Mouse (Mus musculus) embryonic facial prominence, embryonic 14.5 days (tissue): ENCODE results near the gene Grb7. TPM values are rescaled to one million over a fixed set of nuclear protein-coding genes. Genes with fewer than 3 reads are reported as not detected.
A peak's percentile ranks its signal among the peaks of the same experiment; 100 is the strongest.

ENCODE experiments used
- ATAC-seq: fragments of 200-750 bp; cut with Nextera tagmentation; 2 replicates; pipeline ENCODE4 v1.8.0; 2017; ENCODE audit warnings: low read depth, moderate number of reproducible peaks, moderate TSS enrichment
- DNase-seq: peaks from one replicate; pipeline ENCODE4 v3.0.0-alpha.2; 2015; ENCODE audit warnings: low spot score
- H3K27ac ChIP-seq: fragments of 300-500 bp; sonication (generic); replicated peaks from 2 replicates; pipeline ENCODE4 v1.5.1; 2014; ENCODE audit warnings: low read depth, mild to moderate bottlenecking, low read length, moderate library complexity
- H3K27me3 ChIP-seq: fragments of 300-500 bp; sonication (generic); replicated peaks from 2 replicates; pipeline ENCODE4 v1.6.1; 2014; ENCODE audit warnings: low read length; ENCODE audit not compliant: control insufficient read depth, insufficient read depth
- H3K36me3 ChIP-seq: fragments of 300-500 bp; sonication (generic); 2 replicates; pipeline ENCODE4 v1.6.1; 2014; ENCODE audit warnings: low read length, mixed read lengths; ENCODE audit not compliant: control insufficient read depth, insufficient read depth
- H3K4me1 ChIP-seq: fragments of 300-500 bp; sonication (generic); 2 replicates; pipeline ENCODE4 v1.6.1; 2014; ENCODE audit warnings: antibody characterized with exemption, low read length; ENCODE audit not compliant: control insufficient read depth, insufficient read depth
- H3K4me2 ChIP-seq: fragments of 300-500 bp; sonication (generic); 2 replicates; pipeline ENCODE4 v1.6.1; 2014; ENCODE audit warnings: low read depth, mild to moderate bottlenecking, low read length, moderate library complexity, mixed read lengths
- H3K4me3 ChIP-seq: fragments of 300-500 bp; sonication (generic); 2 replicates; pipeline ENCODE4 v1.5.1; 2014; ENCODE audit warnings: low read depth, mild to moderate bottlenecking, low read length
- H3K9ac ChIP-seq: fragments of 300-500 bp; sonication (generic); 2 replicates; pipeline ENCODE4 v1.6.1; 2014; ENCODE audit warnings: low read depth, mild to moderate bottlenecking, low read length, moderate library complexity, mixed read lengths
- H3K9me3 ChIP-seq: fragments of 300-500 bp; sonication (generic); 2 replicates; pipeline ENCODE4 v1.6.1; 2016; ENCODE audit warnings: low read length; ENCODE audit not compliant: control insufficient read depth
- WGBS: fragments of 180-500 bp; shearing (Covaris S2); extraction: QIAGEN DNeasy Blood & Tissue Kit; methylation state at CpG from one replicate; pipeline ENCODE4 v1.1.7; 2014; 5-methylcytosine and 5-hydroxymethylcytosine counted together
- polyA plus RNA-seq: library from polyadenylated mRNA; unstranded; fragments of >200 nt; fragmentation: Nextera tagmentation; extraction: Ambion mirVana; gene quantifications from 2 replicates; pipeline ENCODE4 v1.2.1, GENCODE M21; 2014

Grb7 gene
- polyA plus RNA-seq, 1 experiment from 2014 or later = 8.3 TPM

GRCm38 (mm10) chr11:98470795-98471194 lies 24.6 kb downstream of the Grb7 start:
- Histone ChIP-seq H3K4me2 (no peak overlapping the region), H3K4me3 (no peak overlapping the region), H3K36me3 (no peaks in the 10 kb centered on the region), H3K27ac (peak overlapping the region; percentile 1; the same call in 1 of the 2 replicates), H3K9me3 (no peaks in the 10 kb centered on the region), H3K4me1 (0 out of 2 replicates have a peak, but pooled peaks cover 2% of the 10 kb centered on the region), H3K27me3 (no peaks in the 10 kb centered on the region), H3K9ac (no peak overlapping the region)
- no peak for DNase-seq
- no peak for ATAC-seq
- WGBS = 80% methylated on average over 6 of the region's 6 CpGs

- H3K9me3 ChIP-seq = no peaks in the 10 kb centered on the region
- 0 out of 2 replicates have a peak, but pooled peaks cover 2% of the 10 kb centered on the region for H3K4me1 ChIP-seq
- no peaks in the 10 kb centered on the region for H3K27me3 ChIP-seq
- H3K27ac ChIP-seq = no peak overlapping the region
- WGBS = 58% methylated on average over 4 of the region's 4 CpGs
- no peaks in the 10 kb centered on the region for H3K36me3 ChIP-seq
- no peak overlapping the region for H3K4me2 ChIP-seq
- H3K4me3 ChIP-seq = no peak overlapping the region
- no peak overlapping the region for H3K9ac ChIP-seq
- DNase-seq (no peak), ATAC-seq (no peak)
These were observed 26.5 kb downstream of the Grb7 start for GRCm38 (mm10) chr11:98472696-98473095.

- Histone ChIP-seq H3K4me3 (no peak overlapping the region), H3K9ac (no peak overlapping the region), H3K9me3 (no peaks in the 10 kb centered on the region), H3K4me2 (no peak overlapping the region), H3K36me3 (no peaks in the 10 kb centered on the region), H3K4me1 (0 out of 2 replicates have a peak, but pooled peaks cover 2% of the 10 kb centered on the region), H3K27me3 (no peaks in the 10 kb centered on the region), H3K27ac (no peak overlapping the region)
- ATAC-seq (no peak), DNase-seq (peak; percentile 39)
- WGBS = 45% methylated on average over 8 of the region's 8 CpGs
These were observed 27.8 kb downstream of the Grb7 start for GRCm38 (mm10) chr11:98473916-98474479.

GRCm38 (mm10) chr11:98474967-98475366 lies 28.8 kb downstream of the Grb7 start:
- no peak overlapping the region for H3K4me2 ChIP-seq
- no peak for ATAC-seq
- no peaks in the 10 kb centered on the region for H3K9me3 ChIP-seq
- no peaks in the 10 kb centered on the region for H3K36me3 ChIP-seq
- H3K9ac ChIP-seq = no peak overlapping the region
- no peak overlapping the region for H3K27ac ChIP-seq
- 81% methylated on average over 11 of the region's 11 CpGs for WGBS
- H3K27me3 ChIP-seq = no peaks in the 10 kb centered on the region
- H3K4me3 ChIP-seq = no peak overlapping the region
- no peak for DNase-seq
- 0 out of 2 replicates have a peak, but pooled peaks cover 2% of the 10 kb centered on the region for H3K4me1 ChIP-seq

GRCm38 (mm10) chr11:98475630-98476433 lies 29.6 kb downstream of the Grb7 start:
- WGBS = 89% methylated on average over 9 of the region's 9 CpGs
- no peak overlapping the region for H3K4me3 ChIP-seq

GRCm38 (mm10) chr11:98476434-98476807 lies 30.2 kb downstream of the Grb7 start:
- H3K27ac ChIP-seq = no peak overlapping the region
- no peak overlapping the region for H3K9ac ChIP-seq
- DNase-seq (no peak), ATAC-seq (no peak)
- H3K36me3 ChIP-seq = no peaks in the 10 kb centered on the region
- WGBS = 76% methylated on average over 4 of the region's 4 CpGs
- H3K27me3 ChIP-seq = no peaks in the 10 kb centered on the region
- H3K4me2 ChIP-seq = no peak overlapping the region
- no peaks in the 10 kb centered on the region for H3K4me1 ChIP-seq
- H3K4me3 ChIP-seq = no peak overlapping the region
- H3K9me3 ChIP-seq = no peaks in the 10 kb centered on the region

More at GRCm38 (mm10) chr11:98475630-98476433, 29.6 kb downstream of the Grb7 start:
- ATAC-seq (no peak), DNase-seq (no peak)
- no peak overlapping the region for H3K27ac ChIP-seq
- H3K9ac ChIP-seq = no peak overlapping the region
- H3K4me1 ChIP-seq = 0 out of 2 replicates have a peak, but pooled peaks cover 2% of the 10 kb centered on the region
- H3K27me3 ChIP-seq = no peaks in the 10 kb centered on the region
- no peaks in the 10 kb centered on the region for H3K36me3 ChIP-seq
- no peaks in the 10 kb centered on the region for H3K9me3 ChIP-seq
- H3K4me2 ChIP-seq = no peak overlapping the region

GRCm38 (mm10) chr11:98477011-98477701 lies 31.0 kb downstream of the Grb7 start:
- H3K4me3 ChIP-seq = no peak overlapping the region
- H3K4me1 ChIP-seq = no peaks in the 10 kb centered on the region
- H3K9ac ChIP-seq = no peak overlapping the region
- H3K36me3 ChIP-seq = no peaks in the 10 kb centered on the region
- no peaks in the 10 kb centered on the region for H3K9me3 ChIP-seq
- no peaks in the 10 kb centered on the region for H3K27me3 ChIP-seq
- DNase-seq = no peak
- 65% methylated on average over 13 of the region's 14 CpGs for WGBS
- ATAC-seq = no peak
- H3K4me2 ChIP-seq = no peak overlapping the region
- H3K27ac ChIP-seq = no peak overlapping the region

- no peak for ATAC-seq
- H3K4me2 ChIP-seq = no peak overlapping the region
- 54% methylated on average over 13 of the region's 13 CpGs for WGBS
- no peaks in the 10 kb centered on the region for H3K27me3 ChIP-seq
- no peaks in the 10 kb centered on the region for H3K36me3 ChIP-seq
- no peak overlapping the region for H3K4me3 ChIP-seq
- DNase-seq = no peak
- H3K4me1 ChIP-seq = no peaks in the 10 kb centered on the region
- no peaks in the 10 kb centered on the region for H3K9me3 ChIP-seq
- no peak overlapping the region for H3K9ac ChIP-seq
- no peak overlapping the region for H3K27ac ChIP-seq
These were observed 33.1 kb downstream of the Grb7 start for GRCm38 (mm10) chr11:98479026-98479939.
